Mouse (Mus musculus): ENCODE results near the gene Ticam1.

The Ticam1 gene

DNA sequence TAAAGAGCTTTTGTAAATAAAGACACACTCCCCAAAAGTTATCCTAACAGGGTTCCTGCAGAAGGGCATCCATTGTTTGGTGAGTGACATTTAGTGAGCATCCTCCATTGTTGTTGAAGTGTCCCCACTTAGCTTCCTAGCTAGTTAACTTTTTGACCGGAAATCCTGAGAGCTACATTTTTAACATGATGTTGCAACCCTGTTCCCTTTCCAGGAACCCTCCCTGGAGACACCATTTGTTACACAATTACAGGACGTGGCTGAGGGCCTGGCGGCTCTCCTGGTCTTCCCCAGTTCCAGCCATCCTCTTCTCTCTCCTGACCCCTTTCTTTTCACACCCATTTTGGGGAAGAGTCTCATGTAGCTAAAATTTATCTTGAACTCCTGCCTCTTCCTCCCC is 56.8 kb downstream of the Ticam1 start:
- no peak for DNase-seq (ENCODE audit: extremely low read depth, low read depth)

Data from MEL-GATA-1-ER (cell line).